Mouse (Mus musculus) forebrain, embryonic 15.5 days (tissue): ENCODE measurements at regions not wholly inside any gene's neighbourhood (a gene's known extent, or its start where the extent isn't known, plus 50 kb on each side); places are given as distances from the start of the nearest gene placed in this dataset.

ENCODE experiments used
- ATAC-seq: fragments of 200-750 bp; cut with Nextera tagmentation; replicated peaks from 2 replicates; pipeline ENCODE4 v1.8.0; 2017; ENCODE audit warnings: mild to moderate bottlenecking, moderate TSS enrichment, moderate library complexity
- H3K27ac ChIP-seq: fragments of 300-500 bp; sonication (generic); replicated peaks from 2 replicates; pipeline ENCODE4 v1.5.1; 2015; ENCODE audit warnings: mild to moderate bottlenecking, inconsistent platforms
- H3K27me3 ChIP-seq: fragments of 300-500 bp; sonication (generic); 2 replicates; pipeline ENCODE4 v1.6.1; 2015; ENCODE audit warnings: inconsistent platforms
- H3K36me3 ChIP-seq: fragments of 300-500 bp; sonication (generic); 2 replicates; pipeline ENCODE4 v1.6.1; 2015; ENCODE audit warnings: mild to moderate bottlenecking, inconsistent platforms
- H3K4me1 ChIP-seq: fragments of 300-500 bp; sonication (generic); 2 replicates; pipeline ENCODE4 v1.6.1; 2015; ENCODE audit warnings: inconsistent platforms
- H3K4me2 ChIP-seq: fragments of 300-500 bp; sonication (generic); replicated peaks from 2 replicates; pipeline ENCODE4 v1.6.1; 2015; ENCODE audit warnings: mild to moderate bottlenecking, inconsistent platforms
- H3K4me3 ChIP-seq: fragments of 300-500 bp; sonication (generic); 2 replicates; pipeline ENCODE4 v1.5.1; 2015; ENCODE audit warnings: mild to moderate bottlenecking, inconsistent platforms
- H3K9ac ChIP-seq: fragments of 300-500 bp; sonication (generic); replicated peaks from 2 replicates; pipeline ENCODE4 v1.6.1; 2015; ENCODE audit warnings: mild to moderate bottlenecking, inconsistent platforms
- H3K9me3 ChIP-seq: fragments of 300-500 bp; sonication (generic); 2 replicates; pipeline ENCODE4 v1.6.1; 2016; ENCODE audit warnings: inconsistent platforms
- WGBS: fragments of 180-500 bp; shearing (Covaris S2); methylation state at CpG from one replicate; pipeline ENCODE4 v1.1.7; 2015; ENCODE audit warnings: mixed read lengths; 5-methylcytosine and 5-hydroxymethylcytosine counted together

DNA sequence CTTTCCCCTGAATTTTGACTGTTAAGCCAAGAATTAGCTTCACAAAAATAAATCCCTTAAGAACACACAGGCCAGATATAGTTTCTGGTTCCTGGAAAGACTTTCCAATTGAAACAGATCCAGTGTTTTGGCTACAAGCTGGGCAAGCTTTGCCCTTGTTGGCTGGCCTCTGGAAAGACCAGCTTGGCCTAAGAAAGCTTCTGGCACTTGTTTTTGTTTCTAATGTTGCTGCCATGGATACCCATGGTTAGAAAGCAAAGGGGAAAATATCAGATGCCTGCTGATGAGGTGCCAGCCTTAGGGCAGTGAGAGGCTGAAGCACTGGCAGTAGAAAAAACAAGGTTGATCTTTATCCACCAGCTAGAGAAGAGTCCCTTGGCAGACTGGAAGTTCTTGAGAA lies 228.2 kb downstream of the Klhl13 start:
- Histone ChIP-seq H3K4me3 (no peak overlapping the region), H3K4me2 (no peak overlapping the region), H3K9me3 (no peaks in the 10 kb centered on the region), H3K4me1 (no peaks in the 10 kb centered on the region), H3K27me3 (no peaks in the 10 kb centered on the region), H3K36me3 (no peaks in the 10 kb centered on the region), H3K9ac (no peak overlapping the region), H3K27ac (no peak overlapping the region)
- ATAC-seq = no peak

- Histone ChIP-seq H3K4me2 (no peak overlapping the region), H3K9ac (no peak overlapping the region), H3K36me3 (no peaks in the 10 kb centered on the region), H3K9me3 (no peaks in the 10 kb centered on the region), H3K27ac (no peak overlapping the region), H3K4me3 (no peak overlapping the region), H3K27me3 (no peaks in the 10 kb centered on the region), H3K4me1 (no peaks in the 10 kb centered on the region)
- no peak for ATAC-seq
- 40% methylated on average over 1 of the region's 1 CpGs for WGBS
Measured at GRCm38 (mm10) chrX:23095867-23096266, 269.0 kb downstream of the Klhl13 start.

- H3K27ac ChIP-seq = no peak overlapping the region
- no peaks in the 10 kb centered on the region for H3K36me3 ChIP-seq
- no peak overlapping the region for H3K4me3 ChIP-seq
- H3K4me1 ChIP-seq = no peaks in the 10 kb centered on the region
- no peak overlapping the region for H3K4me2 ChIP-seq
- H3K27me3 ChIP-seq = no peaks in the 10 kb centered on the region
- ATAC-seq = no peak
- no peaks in the 10 kb centered on the region for H3K9me3 ChIP-seq
- H3K9ac ChIP-seq = no peak overlapping the region
Measured at GRCm38 (mm10) chrX:23092774-23093173, 272.1 kb downstream of the Klhl13 start.

GRCm38 (mm10) chrX:23066432-23066831 lies 298.4 kb downstream of the Klhl13 start:
- 82% methylated on average over 4 of the region's 4 CpGs for WGBS
- Histone ChIP-seq H3K4me2 (no peak overlapping the region), H3K4me1 (no peaks in the 10 kb centered on the region), H3K9me3 (no peaks in the 10 kb centered on the region), H3K9ac (no peak overlapping the region), H3K27ac (no peak overlapping the region), H3K4me3 (no peak overlapping the region), H3K27me3 (no peaks in the 10 kb centered on the region), H3K36me3 (no peaks in the 10 kb centered on the region)
- ATAC-seq = no peak

- Histone ChIP-seq H3K27me3 (no peaks in the 10 kb centered on the region), H3K4me2 (no peak overlapping the region), H3K4me3 (no peak overlapping the region), H3K36me3 (no peaks in the 10 kb centered on the region), H3K27ac (no peak overlapping the region), H3K4me1 (no peaks in the 10 kb centered on the region), H3K9ac (no peak overlapping the region), H3K9me3 (no peaks in the 10 kb centered on the region)
- WGBS = 52% methylated on average over 3 of the region's 3 CpGs
- peak; percentile 79 for ATAC-seq
Measured at GRCm38 (mm10) chrX:23027622-23028021, 337.3 kb downstream of the Klhl13 start.

DNA sequence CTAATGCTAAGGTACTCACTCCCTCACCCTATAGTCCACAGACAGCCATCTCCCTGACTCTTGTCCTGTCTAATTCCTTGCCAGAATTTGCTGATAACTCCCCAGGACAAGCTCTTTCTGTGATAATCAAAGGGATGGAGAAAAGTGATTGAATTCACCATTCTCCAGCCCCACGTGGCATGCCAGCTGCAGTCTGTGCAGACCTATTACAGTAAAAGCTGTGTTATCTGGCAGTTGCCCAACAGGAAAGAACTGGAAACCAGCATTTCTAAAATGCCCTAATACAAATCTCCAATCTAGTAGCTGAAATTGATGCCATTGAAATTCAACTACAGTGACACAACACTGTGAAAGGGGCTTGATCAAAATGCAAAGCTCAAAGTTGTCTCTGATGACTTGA lies 349.3 kb downstream of the Klhl13 start:
- Histone ChIP-seq H3K9me3 (no peaks in the 10 kb centered on the region), H3K4me2 (no peak overlapping the region), H3K9ac (no peak overlapping the region), H3K4me3 (no peak overlapping the region), H3K4me1 (0 out of 2 replicates have a peak, but pooled peaks cover 6% of the 10 kb centered on the region), H3K36me3 (no peaks in the 10 kb centered on the region), H3K27me3 (no peaks in the 10 kb centered on the region), H3K27ac (peak overlapping the region; percentile 54; the same call in 1 of the 2 replicates)
- 32% methylated on average over 1 of the region's 1 CpGs for WGBS
- peak; percentile 90 for ATAC-seq

GRCm38 (mm10) chrX:23015118-23015517 lies 349.8 kb downstream of the Klhl13 start:
- Histone ChIP-seq H3K36me3 (no peaks in the 10 kb centered on the region), H3K4me2 (no peak overlapping the region), H3K9ac (no peak overlapping the region), H3K27me3 (no peaks in the 10 kb centered on the region), H3K4me3 (no peak overlapping the region), H3K9me3 (no peaks in the 10 kb centered on the region), H3K4me1 (0 out of 2 replicates have a peak, but pooled peaks cover 6% of the 10 kb centered on the region), H3K27ac (peak overlapping the region; percentile 54; the same call in 1 of the 2 replicates)
- WGBS = 93% methylated on average over 1 of the region's 1 CpGs
- ATAC-seq = peak; percentile 57
